Mouse (Mus musculus) splenic B cell, adult 2 months (primary cell): ENCODE results near the gene Arl4c.

Experiments used
- DNase-seq: peaks from one replicate; pipeline ENCODE4 v3.0.0-alpha.2; 2011; ENCODE audit warnings: low read depth, low spot score
- H3K27me3 ChIP-seq: 2 replicates; pipeline ENCODE4 v1.6.1; 2012; ENCODE audit warnings: mild to moderate bottlenecking, low read length, moderate library complexity, mixed read lengths; ENCODE audit not compliant: control insufficient read depth, poor library complexity, insufficient read depth, severe bottlenecking
- H3K36me3 ChIP-seq: 2 replicates; pipeline ENCODE4 v1.6.1; 2012; ENCODE audit warnings: mild to moderate bottlenecking, low read length, moderate library complexity, mixed read lengths; ENCODE audit not compliant: control insufficient read depth, poor library complexity, insufficient read depth, severe bottlenecking

Gene Arl4c

GRCm38 (mm10) chr1:88701870-88702661, at the start of gene Arl4c:
Gene Arl4c, minus strand, starts transcription at chr1:88702221.
- H3K27me3 ChIP-seq = no peaks in the 10 kb centered on the region
- DNase-seq = peak; percentile 82
- H3K36me3 ChIP-seq = no peaks in the 10 kb centered on the region

- no peaks in the 10 kb centered on the region for H3K27me3 ChIP-seq
- H3K36me3 ChIP-seq = no peaks in the 10 kb centered on the region
- DNase-seq = no peak
Observed at GRCm38 (mm10) chr1:88751332-88751731, 49.3 kb upstream of the Arl4c start.

- DNase-seq = no peak
- Histone ChIP-seq H3K36me3 (no peaks in the 10 kb centered on the region), H3K27me3 (no peaks in the 10 kb centered on the region)
Observed at GRCm38 (mm10) chr1:88750576-88750975, 48.6 kb upstream of the Arl4c start.

GRCm38 (mm10) chr1:88750126-88750525, 48.1 kb upstream of the Arl4c start:
- Histone ChIP-seq H3K27me3 (no peaks in the 10 kb centered on the region), H3K36me3 (no peaks in the 10 kb centered on the region)
- DNase-seq = no peak

GRCm38 (mm10) chr1:88749106-88749505, 47.1 kb upstream of the Arl4c start:
- H3K36me3 ChIP-seq = no peaks in the 10 kb centered on the region
- no peak for DNase-seq
- H3K27me3 ChIP-seq = no peaks in the 10 kb centered on the region

GRCm38 (mm10) chr1:88745256-88745655, 43.2 kb upstream of the Arl4c start:
- Histone ChIP-seq H3K27me3 (no peaks in the 10 kb centered on the region), H3K36me3 (no peaks in the 10 kb centered on the region)
- peak; percentile 71 for DNase-seq

- Histone ChIP-seq H3K27me3 (no peaks in the 10 kb centered on the region), H3K36me3 (no peaks in the 10 kb centered on the region)
- no peak for DNase-seq
Observed at GRCm38 (mm10) chr1:88744261-88744660, 42.2 kb upstream of the Arl4c start.

GRCm38 (mm10) chr1:88742372-88742771, 40.4 kb upstream of the Arl4c start:
- Histone ChIP-seq H3K36me3 (no peaks in the 10 kb centered on the region), H3K27me3 (no peaks in the 10 kb centered on the region)
- DNase-seq = peak; percentile 43

GRCm38 (mm10) chr1:88739546-88739945, 37.5 kb upstream of the Arl4c start:
- DNase-seq = no peak
- H3K36me3 ChIP-seq = no peaks in the 10 kb centered on the region
- H3K27me3 ChIP-seq = no peaks in the 10 kb centered on the region

GRCm38 (mm10) chr1:88738931-88739330, 36.9 kb upstream of the Arl4c start:
- Histone ChIP-seq H3K36me3 (no peaks in the 10 kb centered on the region), H3K27me3 (no peaks in the 10 kb centered on the region)
- DNase-seq = no peak

GRCm38 (mm10) chr1:88729496-88729895, 27.5 kb upstream of the Arl4c start:
- Histone ChIP-seq H3K27me3 (no peaks in the 10 kb centered on the region), H3K36me3 (no peaks in the 10 kb centered on the region)
- no peak for DNase-seq

- Histone ChIP-seq H3K27me3 (no peaks in the 10 kb centered on the region), H3K36me3 (no peaks in the 10 kb centered on the region)
- no peak for DNase-seq
Observed at GRCm38 (mm10) chr1:88727369-88727768, 25.3 kb upstream of the Arl4c start.

GRCm38 (mm10) chr1:88725716-88726115, 23.7 kb upstream of the Arl4c start:
- Histone ChIP-seq H3K36me3 (no peaks in the 10 kb centered on the region), H3K27me3 (no peaks in the 10 kb centered on the region)
- no peak for DNase-seq

GRCm38 (mm10) chr1:88720626-88721229, 18.7 kb upstream of the Arl4c start:
- no peaks in the 10 kb centered on the region for H3K27me3 ChIP-seq
- no peaks in the 10 kb centered on the region for H3K36me3 ChIP-seq
- DNase-seq = no peak

- no peaks in the 10 kb centered on the region for H3K27me3 ChIP-seq
- no peaks in the 10 kb centered on the region for H3K36me3 ChIP-seq
- DNase-seq = no peak
Observed at GRCm38 (mm10) chr1:88718563-88718962, 16.5 kb upstream of the Arl4c start.
